Mouse (Mus musculus): ENCODE data around the gene Trpm2.

GRCm38 (mm10) chr10:77927375-77927774 lies 43.0 kb downstream of the Trpm2 start:
- TF ChIP-seq MAX (IDR thresholded peaks at IDR 0.05; ENCODE audit: low read length) (no peak), USF1 (IDR thresholded peaks at IDR 0.05; ENCODE audit: low read depth, low read length) (no peak), POLR2A (IDR thresholded peaks at IDR 0.05; ENCODE audit: low read depth, low read length) (no peak), MXI1 (IDR thresholded peaks at IDR 0.05; ENCODE audit: low read depth, low read length) (no peak)

All from CH12.LX (cell line).